Mouse (Mus musculus): ENCODE results near the gene Ankrd45. TPM values are rescaled to one million over a fixed set of nuclear protein-coding genes. Genes with fewer than 3 reads are reported as not detected.
A peak's percentile ranks its signal among the peaks of the same experiment; 100 is the strongest.
"Not testable (repeated sequence)": the region's sequence is repeated elsewhere in the genome, so short reads cannot be mapped to it uniquely, and the experiment has no call there.

The Ankrd45 gene
- total RNA-seq, 2 experiments from 2014 or later: not detected

GRCm38 (mm10) chr1:161182386-161182785 lies 39.9 kb downstream of the Ankrd45 start:
- no peak for ATAC-seq (replicated peaks; ENCODE audit: low FRiP score, poor library complexity, severe bottlenecking)

GRCm38 (mm10) chr1:161183677-161184076 lies 41.2 kb downstream of the Ankrd45 start:
- ATAC-seq (replicated peaks; ENCODE audit: low FRiP score, poor library complexity, severe bottlenecking): no peak

- no peak for ATAC-seq (replicated peaks; ENCODE audit: low FRiP score, poor library complexity, severe bottlenecking)
These were observed 42.9 kb downstream of the Ankrd45 start for GRCm38 (mm10) chr1:161185431-161185830.

- no peak for ATAC-seq (replicated peaks; ENCODE audit: low FRiP score, poor library complexity, severe bottlenecking)
These were observed 47.9 kb downstream of the Ankrd45 start for GRCm38 (mm10) chr1:161190253-161190910.

- ATAC-seq (replicated peaks; ENCODE audit: low FRiP score, poor library complexity, severe bottlenecking): peak; percentile 96
These were observed 53.3 kb downstream of the Ankrd45 start for GRCm38 (mm10) chr1:161195541-161196351.

- ATAC-seq (replicated peaks; ENCODE audit: low FRiP score, poor library complexity, severe bottlenecking): not testable (repeated sequence)
These were observed 53.9 kb downstream of the Ankrd45 start for GRCm38 (mm10) chr1:161196364-161196763.

- ATAC-seq (replicated peaks; ENCODE audit: low FRiP score, poor library complexity, severe bottlenecking): no peak
These were observed 57.4 kb downstream of the Ankrd45 start for GRCm38 (mm10) chr1:161199856-161200255.

GRCm38 (mm10) chr1:161214465-161214864 lies 72.0 kb downstream of the Ankrd45 start:
- ATAC-seq (replicated peaks; ENCODE audit: low FRiP score, poor library complexity, severe bottlenecking): no peak

GRCm38 (mm10) chr1:161219816-161220215 lies 77.3 kb downstream of the Ankrd45 start:
- no peak for ATAC-seq (replicated peaks; ENCODE audit: low FRiP score, poor library complexity, severe bottlenecking)

Other genes starting within 250 kb of the Ankrd45 start
- gene Rc3h1, start 236.3 kb upstream of the Ankrd45 start, total RNA-seq (2015; ENCODE audit: low replicate concordance): 38.6 and 40.7 TPM in 2 replicates
- gene Rc3h1, start 236.3 kb upstream of the Ankrd45 start, total RNA-seq (2017; ENCODE audit: low replicate concordance): 30.3 and 48.9 TPM in 2 replicates
- gene Serpinc1, start 164.1 kb upstream of the Ankrd45 start, total RNA-seq (2015; ENCODE audit: low replicate concordance): not detected in 2 replicates
- 0.51 and 0.98 TPM in 2 replicates for gene Serpinc1, start 164.1 kb upstream of the Ankrd45 start, total RNA-seq (2017; ENCODE audit: low replicate concordance)
- 2.5 and 5.4 TPM in 2 replicates for gene Zbtb37, start 107.8 kb upstream of the Ankrd45 start, total RNA-seq (2015; ENCODE audit: low replicate concordance)
- 4.8 and 5.0 TPM in 2 replicates for gene Zbtb37, start 107.8 kb upstream of the Ankrd45 start, total RNA-seq (2017; ENCODE audit: low replicate concordance)
- gene Dars2, start 72.0 kb upstream of the Ankrd45 start, total RNA-seq (2015; ENCODE audit: low replicate concordance): 23.1 and 35.3 TPM in 2 replicates
- gene Dars2, start 72.0 kb upstream of the Ankrd45 start, total RNA-seq (2017; ENCODE audit: low replicate concordance): 18.2 and 27.5 TPM in 2 replicates
- gene Cenpl, start 72.0 kb upstream of the Ankrd45 start, total RNA-seq (2015; ENCODE audit: low replicate concordance): 163 and 208 TPM in 2 replicates
- 120 and 126 TPM in 2 replicates for gene Cenpl, start 72.0 kb upstream of the Ankrd45 start, total RNA-seq (2017; ENCODE audit: low replicate concordance)
- 12.6 and 25.6 TPM in 2 replicates for gene Klhl20, start 11.2 kb upstream of the Ankrd45 start, total RNA-seq (2015; ENCODE audit: low replicate concordance)
- gene Klhl20, start 11.2 kb upstream of the Ankrd45 start, total RNA-seq (2017; ENCODE audit: low replicate concordance): 6.0 and 6.6 TPM in 2 replicates
- gene Tex50, start 16.6 kb downstream of the Ankrd45 start, total RNA-seq (2015; ENCODE audit: low replicate concordance): not detected in 2 replicates
- not detected in 2 replicates for gene Tex50, start 16.6 kb downstream of the Ankrd45 start, total RNA-seq (2017; ENCODE audit: low replicate concordance)
- 50.3 and 52.6 TPM in 2 replicates for gene Prdx6, start 108.5 kb downstream of the Ankrd45 start, total RNA-seq (2015; ENCODE audit: low replicate concordance)
- gene Prdx6, start 108.5 kb downstream of the Ankrd45 start, total RNA-seq (2017; ENCODE audit: low replicate concordance): 44.5 and 48.9 TPM in 2 replicates

Data from erythroid progenitor cell, adult 5-6 weeks (primary cell).